Mouse (Mus musculus) megakaryocyte, embryonic 14.5 days (primary cell): ENCODE results near the gene Paqr5. TPM values are rescaled to one million over a fixed set of nuclear protein-coding genes. Genes with fewer than 3 reads are reported as not detected.

Experiments
- H3K27me3 ChIP-seq: replicated peaks from 2 replicates; pipeline ENCODE3; 2012; ENCODE audit warnings: inconsistent platforms
- H3K36me3 ChIP-seq: replicated peaks from 2 replicates; pipeline ENCODE3; 2012; ENCODE audit warnings: low read length, inconsistent platforms, mixed read lengths
- H3K4me1 ChIP-seq: 2 replicates; pipeline ENCODE4 v1.6.1; 2012; ENCODE audit warnings: inconsistent platforms
- H3K4me3 ChIP-seq: replicated peaks from 2 replicates; pipeline ENCODE3; 2012; ENCODE audit warnings: moderate library complexity, mild to moderate bottlenecking, inconsistent platforms
- H3K9me3 ChIP-seq: 2 replicates; pipeline ENCODE4 v1.6.1; 2012; ENCODE audit warnings: inconsistent platforms
- FLI1 ChIP-seq: IDR thresholded peaks from 2 replicates; pipeline ENCODE4 v1.6.1; 2012; ENCODE audit warnings: low read length, inconsistent platforms, mixed read lengths
- GATA1 ChIP-seq: IDR thresholded peaks from 3 replicates; pipeline ENCODE4 v1.6.1; 2012; ENCODE audit warnings: mixed read lengths, low read length, inconsistent platforms, borderline replicate concordance
- polyA plus RNA-seq: library from polyadenylated mRNA; stranded (reverse); fragments of >175 nt; gene quantifications from 2 replicates; pipeline ENCODE4 v1.2.3, GENCODE M21; 2012; ENCODE audit warnings: low replicate concordance; ENCODE audit not compliant: insufficient read depth

The Paqr5 gene
- polyA plus RNA-seq, result 0.06 TPM in 1 of 2 replicates, not detected in the other

- peaks cover 16% of the 10 kb centered on the region for H3K4me1 ChIP-seq
- H3K9me3 ChIP-seq, result peaks cover 7% of the 10 kb centered on the region
- peaks cover 94% of the 10 kb centered on the region for H3K27me3 ChIP-seq
- TF ChIP-seq GATA1 (no peak), FLI1 (no peak)
- no peaks in the 10 kb centered on the region for H3K36me3 ChIP-seq
- H3K4me3 ChIP-seq, result peak within 1 kb of the TSS; percentile 84
Measured at GRCm38 (mm10) chr9:62026600-62026999, at the start of gene Paqr5. Gene Paqr5, minus strand, starts transcription at chr9:62026856.

DNA sequence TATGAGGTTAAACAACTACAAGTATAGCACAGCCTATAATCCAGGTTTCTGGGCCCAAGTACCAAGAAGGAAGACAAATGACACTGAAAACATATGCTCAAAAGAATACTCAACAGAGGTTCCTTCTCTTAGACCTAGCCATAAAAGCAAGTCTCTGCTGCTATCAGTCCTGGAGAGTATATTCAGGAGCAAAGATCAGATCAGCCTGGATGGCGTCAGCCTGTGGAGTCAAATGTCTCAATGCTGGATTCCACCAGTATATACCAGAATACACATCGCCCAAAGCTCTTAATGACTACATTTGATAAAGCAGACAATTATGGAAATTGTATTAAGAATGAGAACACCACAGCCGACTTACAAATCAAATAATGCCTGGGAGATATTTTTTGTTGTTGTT lies 35.6 kb upstream of the Paqr5 start:
- no peaks in the 10 kb centered on the region for H3K27me3 ChIP-seq
- H3K9me3 ChIP-seq, result no peaks in the 10 kb centered on the region
- TF ChIP-seq FLI1 (no peak), GATA1 (no peak)
- peaks cover 13% of the 10 kb centered on the region for H3K36me3 ChIP-seq
- peaks cover 25% of the 10 kb centered on the region for H3K4me1 ChIP-seq
- no peak overlapping the region for H3K4me3 ChIP-seq

GRCm38 (mm10) chr9:62060431-62060830 lies 33.8 kb upstream of the Paqr5 start:
- H3K9me3 ChIP-seq, result no peaks in the 10 kb centered on the region

DNA sequence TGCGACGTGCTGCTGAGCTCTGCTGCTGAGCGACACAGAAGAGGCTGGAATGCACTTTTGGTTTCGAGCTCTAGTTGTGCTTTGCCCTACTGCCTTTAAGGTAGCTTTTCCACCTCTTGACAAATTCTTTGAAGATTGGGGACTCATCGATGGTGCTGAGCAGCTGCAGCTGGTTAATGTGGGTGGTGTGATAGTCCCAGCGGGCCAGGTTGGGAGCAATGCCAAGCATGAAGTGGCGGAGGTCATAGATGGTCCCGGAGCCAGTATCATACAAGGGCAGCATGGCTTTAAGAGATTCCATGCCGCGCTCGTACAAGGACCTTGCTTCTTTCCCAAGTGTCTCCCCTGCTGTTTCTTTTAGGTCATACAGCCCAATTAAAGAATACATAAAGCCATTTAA lies 33.3 kb upstream of the Paqr5 start:
- Histone ChIP-seq H3K4me1 (peaks cover 25% of the 10 kb centered on the region), H3K9me3 (no peaks in the 10 kb centered on the region), H3K4me3 (no peak overlapping the region), H3K27me3 (no peaks in the 10 kb centered on the region), H3K36me3 (peaks cover 13% of the 10 kb centered on the region)
- TF ChIP-seq GATA1 (no peak), FLI1 (no peak)

More at GRCm38 (mm10) chr9:62060431-62060830, 33.8 kb upstream of the Paqr5 start:
- TF ChIP-seq FLI1 (no peak), GATA1 (no peak)
- Histone ChIP-seq H3K4me1 (peaks cover 25% of the 10 kb centered on the region), H3K27me3 (no peaks in the 10 kb centered on the region), H3K4me3 (no peak overlapping the region), H3K36me3 (peaks cover 13% of the 10 kb centered on the region)

DNA sequence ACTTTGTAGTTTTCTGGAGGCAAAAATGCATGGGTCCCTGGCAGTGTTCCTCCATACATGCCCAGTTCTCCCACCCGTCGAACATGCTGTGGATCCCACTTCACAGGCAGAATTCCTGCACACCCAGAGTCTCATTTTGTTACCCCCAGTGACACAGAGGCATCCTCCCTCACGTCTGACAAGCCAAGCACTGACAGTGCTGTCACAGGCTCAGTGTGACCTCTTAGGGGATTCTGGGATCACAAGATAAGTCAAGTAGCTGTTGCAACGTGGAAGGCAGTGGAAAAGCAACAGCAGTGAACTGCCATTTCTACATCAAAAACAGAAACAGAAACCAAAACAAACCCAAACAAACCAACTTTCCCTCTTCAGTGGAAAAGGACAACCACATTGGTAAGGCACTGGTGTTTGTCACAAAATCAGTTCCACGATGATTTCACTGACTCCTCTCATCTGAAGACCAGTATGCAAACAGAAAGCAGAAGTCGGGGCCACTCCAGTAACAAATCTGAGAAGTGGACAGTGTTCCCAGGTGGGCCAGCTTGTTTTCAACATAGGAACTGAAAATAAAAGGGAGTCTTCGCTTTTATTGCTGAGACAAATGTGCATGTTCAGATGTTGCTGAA lies 31.3 kb upstream of the Paqr5 start:
- no peaks in the 10 kb centered on the region for H3K27me3 ChIP-seq
- H3K4me1 ChIP-seq, result peaks cover 25% of the 10 kb centered on the region
- TF ChIP-seq FLI1, result no peak
- no peak for TF ChIP-seq GATA1
- H3K9me3 ChIP-seq, result no peaks in the 10 kb centered on the region
- H3K4me3 ChIP-seq, result peak overlapping the region; percentile 43
- H3K36me3 ChIP-seq, result peaks cover 13% of the 10 kb centered on the region

DNA sequence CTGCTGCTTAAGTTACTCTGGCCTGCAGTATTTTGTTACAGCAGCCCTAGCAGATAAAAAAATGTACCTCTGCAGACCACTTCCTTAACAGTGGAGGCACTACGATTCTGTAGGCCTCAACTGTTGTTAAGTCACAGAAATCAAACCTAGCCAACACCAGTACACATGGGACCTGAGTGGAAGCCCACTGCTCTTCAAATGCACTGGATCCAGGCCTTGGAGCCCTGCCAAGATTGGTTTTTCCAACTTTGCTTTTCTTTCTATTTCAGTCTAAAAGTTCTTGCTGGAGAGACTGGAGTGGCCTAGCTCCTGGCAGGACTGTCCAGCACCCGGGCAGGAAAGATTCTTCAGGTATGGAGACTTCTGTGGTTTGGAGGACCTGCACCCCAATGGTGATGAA lies 29.6 kb upstream of the Paqr5 start:
- no peaks in the 10 kb centered on the region for H3K27me3 ChIP-seq
- peaks cover 13% of the 10 kb centered on the region for H3K36me3 ChIP-seq
- no peaks in the 10 kb centered on the region for H3K9me3 ChIP-seq
- H3K4me3 ChIP-seq, result no peak overlapping the region
- H3K4me1 ChIP-seq, result peaks cover 25% of the 10 kb centered on the region
- TF ChIP-seq FLI1 (no peak), GATA1 (no peak)

GRCm38 (mm10) chr9:62050801-62051200 lies 24.1 kb upstream of the Paqr5 start:
- Histone ChIP-seq H3K27me3 (peaks cover 16% of the 10 kb centered on the region), H3K4me1 (peaks cover 14% of the 10 kb centered on the region), H3K4me3 (no peak overlapping the region), H3K9me3 (peaks cover 4% of the 10 kb centered on the region), H3K36me3 (no peaks in the 10 kb centered on the region)
- TF ChIP-seq GATA1 (no peak), FLI1 (no peak)

DNA sequence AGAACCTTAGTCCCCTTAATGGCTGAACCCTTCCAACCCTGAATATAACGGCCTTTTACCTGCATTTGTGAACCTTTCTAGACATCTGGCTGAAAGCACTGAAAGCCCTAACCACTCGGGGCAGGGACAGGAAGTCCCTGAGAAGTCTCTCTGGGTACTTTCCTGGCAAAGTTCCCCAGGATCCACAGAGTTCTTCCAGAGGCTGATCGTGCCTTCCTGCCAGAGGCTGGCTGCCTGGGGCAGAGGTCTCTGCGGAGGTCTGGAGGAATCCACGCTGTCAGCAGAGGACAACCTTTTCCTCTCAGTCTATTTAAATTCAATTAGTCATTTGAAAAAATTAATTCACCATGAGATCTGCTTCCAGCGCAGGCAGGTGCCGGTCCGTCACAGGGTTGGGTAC lies 22.5 kb upstream of the Paqr5 start:
- Histone ChIP-seq H3K9me3 (peaks cover 4% of the 10 kb centered on the region), H3K4me3 (no peak overlapping the region)
- TF ChIP-seq FLI1 (no peak), GATA1 (no peak)

GRCm38 (mm10) chr9:62042167-62042566 lies 15.5 kb upstream of the Paqr5 start:
- Histone ChIP-seq H3K4me1 (peaks cover 7% of the 10 kb centered on the region), H3K4me3 (no peak overlapping the region), H3K36me3 (no peaks in the 10 kb centered on the region), H3K27me3 (peaks cover 51% of the 10 kb centered on the region), H3K9me3 (peaks cover 4% of the 10 kb centered on the region)
- TF ChIP-seq GATA1 (no peak), FLI1 (no peak)

More for the DNA sequence above, 22.5 kb upstream of the Paqr5 start:
- Histone ChIP-seq H3K27me3 (peaks cover 20% of the 10 kb centered on the region), H3K4me1 (peaks cover 9% of the 10 kb centered on the region), H3K36me3 (no peaks in the 10 kb centered on the region)

- H3K36me3 ChIP-seq, result no peaks in the 10 kb centered on the region
- H3K4me1 ChIP-seq, result peaks cover 12% of the 10 kb centered on the region
- H3K27me3 ChIP-seq, result peaks cover 60% of the 10 kb centered on the region
- no peaks in the 10 kb centered on the region for H3K9me3 ChIP-seq
- TF ChIP-seq GATA1 (no peak), FLI1 (no peak)
- peak overlapping the region; percentile 69 for H3K4me3 ChIP-seq
Measured at GRCm38 (mm10) chr9:62040008-62040608, 13.5 kb upstream of the Paqr5 start.
